In genomic region chr19:16593256-16593974, GRCm38 (mm10) we compare ENCODE assay signal across 11 mouse cellular contexts.
DNase-seq lines count a peak whose midpoint lies in the region; ATAC-seq lines count a peak whose summit lies in the region.
"Had no signal": no experiment of that assay in that cellular context is flagged by ENCODE, and none has a peak within 500 bp of the region (broad histone marks: within the 10 kb centered on the region; RNA-seq: fewer than 3 reads in every experiment).

No protein-coding gene starts in this region.

- DNase-seq in lung, postnatal 10 days = peak; percentile 27
- no peak for DNase-seq in lung, postnatal 36 days
- DNase-seq in adipocyte (ENCODE audit: low spot score) = peak; percentile 45
- DNase-seq in left cerebral cortex, adult 9 months (ENCODE audit: low spot score in 2 of 2) = peak; percentile 16 to 51
- DNase-seq in spleen, postnatal 10 days (ENCODE audit: low spot score in 2 of 2) = no peak
- DNase-seq: heart, postnatal 4 days; kidney, postnatal 14 days; thymus, adult 2 months had no signal

- H3K9me3 ChIP-seq in hindbrain, embryonic 15.5 days = no peaks in the 10 kb centered on the region
- H3K9me3 ChIP-seq in hindbrain, embryonic 13.5 days = no peaks in the 10 kb centered on the region
- H3K9me3 ChIP-seq: forebrain, embryonic 15.5 days had no signal

- ATAC-seq in hindbrain, embryonic 15.5 days (ENCODE audit: low FRiP score, low read depth) = peak; percentile 59; the same call in 1 of the 2 replicates
- ATAC-seq in hindbrain, embryonic 13.5 days (ENCODE audit: low FRiP score) = no peak
- ATAC-seq: forebrain, embryonic 15.5 days had no signal

- no peak overlapping the region for H3K4me3 ChIP-seq in hindbrain, embryonic 15.5 days
- H3K4me3 ChIP-seq in hindbrain, embryonic 13.5 days = no peak overlapping the region
- H3K4me3 ChIP-seq: forebrain, embryonic 15.5 days had no signal

- 77% methylated on average over 7 of the region's 7 CpGs for WGBS in hindbrain, embryonic 15.5 days
- 86% methylated on average over 7 of the region's 7 CpGs for WGBS in hindbrain, embryonic 13.5 days

- H3K4me2 ChIP-seq in hindbrain, embryonic 15.5 days = no peak overlapping the region
- no peak overlapping the region for H3K4me2 ChIP-seq in hindbrain, embryonic 13.5 days
- H3K4me2 ChIP-seq: forebrain, embryonic 15.5 days had no signal

- no peak overlapping the region for H3K27ac ChIP-seq in hindbrain, embryonic 15.5 days (replicated peaks)
- H3K27ac ChIP-seq in hindbrain, embryonic 13.5 days = no peak overlapping the region
- H3K27ac ChIP-seq: forebrain, embryonic 15.5 days had no signal

- no peak overlapping the region for H3K9ac ChIP-seq in hindbrain, embryonic 15.5 days
- no peak overlapping the region for H3K9ac ChIP-seq in hindbrain, embryonic 13.5 days
- H3K9ac ChIP-seq: forebrain, embryonic 15.5 days had no signal

- H3K36me3 ChIP-seq in hindbrain, embryonic 15.5 days = no peaks in the 10 kb centered on the region
- H3K36me3 ChIP-seq in hindbrain, embryonic 13.5 days = no peaks in the 10 kb centered on the region
- H3K36me3 ChIP-seq: forebrain, embryonic 15.5 days had no signal

- no peaks in the 10 kb centered on the region for H3K27me3 ChIP-seq in hindbrain, embryonic 15.5 days
- no peaks in the 10 kb centered on the region for H3K27me3 ChIP-seq in hindbrain, embryonic 13.5 days
- H3K27me3 ChIP-seq: forebrain, embryonic 15.5 days had no signal

- H3K4me1 ChIP-seq in hindbrain, embryonic 15.5 days (replicated peaks) = no peaks in the 10 kb centered on the region
- no peaks in the 10 kb centered on the region for H3K4me1 ChIP-seq in hindbrain, embryonic 13.5 days (replicated peaks)
- H3K4me1 ChIP-seq: forebrain, embryonic 15.5 days had no signal

Comparison
In these comparisons a context has a peak if more than half of its experiments do, and no peak if none do; other contexts are left out.
1. DNase-seq: peak in lung, postnatal 10 days (single experiment), adipocyte (single experiment) and left cerebral cortex, adult 9 months (2 of 2); none in lung, postnatal 36 days (single experiment) and spleen, postnatal 10 days (0 of 2).